Mouse (Mus musculus): ENCODE results near the gene Pcyt1a. TPM values are rescaled to one million over a fixed set of nuclear protein-coding genes. Genes with fewer than 3 reads are reported as not detected.
A peak's percentile ranks its signal among the peaks of the same experiment; 100 is the strongest.

Pcyt1a gene
- total and polyA plus RNA-seq, 2 experiments: 28.6 to 56.1 TPM

DNA sequence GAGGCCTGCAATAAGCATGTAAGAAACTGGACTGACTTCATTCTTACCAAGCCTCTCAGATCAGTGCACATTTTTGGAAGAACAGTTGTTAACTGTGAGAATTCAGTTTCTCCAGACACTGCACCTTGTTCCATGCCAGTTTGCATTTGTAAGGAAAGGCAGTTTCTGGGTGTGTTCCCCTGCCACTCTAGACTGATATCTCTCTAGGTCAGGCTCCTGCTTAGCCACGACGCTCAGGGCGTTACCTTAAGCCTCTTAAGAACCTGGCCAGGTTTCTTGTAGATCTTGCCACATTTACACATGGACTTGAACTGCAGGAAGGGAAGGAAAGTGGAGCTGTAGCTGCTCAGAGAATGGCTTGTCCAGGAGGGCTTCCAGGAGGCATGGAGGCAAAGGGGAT lies 18.9 kb downstream of the Pcyt1a start:
- WGBS: 87% methylated on average over 3 of the region's 3 CpGs
- Histone ChIP-seq H3K4me3 (ENCODE audit: insufficient read depth, low read depth, low read length) (no peak overlapping the region), H3K9ac (ENCODE audit: low read depth, low read length) (no peak overlapping the region), H3K27me3 (ENCODE audit: control insufficient read depth, insufficient read depth, low read length) (no peaks in the 10 kb centered on the region), H3K79me2 (ENCODE audit: control insufficient read depth, insufficient read depth, low read length) (peaks cover 21% of the 10 kb centered on the region), H3K27ac (replicated peaks; ENCODE audit: insufficient read depth, low read depth, low read length) (no peak overlapping the region), H3K4me1 (ENCODE audit: control insufficient read depth, insufficient read depth, low read length) (peaks cover 9% of the 10 kb centered on the region), H3K36me3 (ENCODE audit: control insufficient read depth, insufficient read depth, low read length) (peaks cover 3% of the 10 kb centered on the region)
- DNase-seq (ENCODE audit: extremely low read depth, low read depth, low spot score): no peak
- no peak for TF ChIP-seq CTCF (IDR thresholded peaks at IDR 0.05; ENCODE audit: low read depth, low read length)
- TF ChIP-seq POLR2A (IDR thresholded peaks at IDR 0.05; ENCODE audit: extremely low read depth, insufficient read depth, low read length): no peak

GRCm38 (mm10) chr16:32450133-32450532 lies 19.4 kb downstream of the Pcyt1a start:
- 96% methylated on average over 2 of the region's 2 CpGs for WGBS
- no peak for DNase-seq (ENCODE audit: extremely low read depth, low read depth, low spot score)
- peaks cover 9% of the 10 kb centered on the region for H3K4me1 ChIP-seq (ENCODE audit: control insufficient read depth, insufficient read depth, low read length)
- TF ChIP-seq CTCF (IDR thresholded peaks at IDR 0.05; ENCODE audit: low read depth, low read length) (no peak), POLR2A (IDR thresholded peaks at IDR 0.05; ENCODE audit: extremely low read depth, insufficient read depth, low read length) (no peak)
- no peak overlapping the region for H3K9ac ChIP-seq (ENCODE audit: low read depth, low read length)
- no peak overlapping the region for H3K27ac ChIP-seq (replicated peaks; ENCODE audit: insufficient read depth, low read depth, low read length)
- H3K36me3 ChIP-seq (ENCODE audit: control insufficient read depth, insufficient read depth, low read length): peaks cover 5% of the 10 kb centered on the region
- no peaks in the 10 kb centered on the region for H3K27me3 ChIP-seq (ENCODE audit: control insufficient read depth, insufficient read depth, low read length)
- peaks cover 22% of the 10 kb centered on the region for H3K79me2 ChIP-seq (ENCODE audit: control insufficient read depth, insufficient read depth, low read length)
- H3K4me3 ChIP-seq (ENCODE audit: insufficient read depth, low read depth, low read length): no peak overlapping the region

- 28% methylated on average over 8 of the region's 8 CpGs for WGBS
- DNase-seq (ENCODE audit: extremely low read depth, low read depth, low spot score): peak; percentile 88
- Histone ChIP-seq H3K36me3 (ENCODE audit: control insufficient read depth, insufficient read depth, low read length) (peaks cover 13% of the 10 kb centered on the region), H3K27me3 (ENCODE audit: control insufficient read depth, insufficient read depth, low read length) (no peaks in the 10 kb centered on the region), H3K9ac (ENCODE audit: low read depth, low read length) (no peak overlapping the region), H3K4me3 (ENCODE audit: insufficient read depth, low read depth, low read length) (no peak overlapping the region), H3K4me1 (ENCODE audit: control insufficient read depth, insufficient read depth, low read length) (peaks cover 16% of the 10 kb centered on the region), H3K79me2 (ENCODE audit: control insufficient read depth, insufficient read depth, low read length) (peaks cover 7% of the 10 kb centered on the region; the same call in 1 of the 2 replicates), H3K27ac (replicated peaks; ENCODE audit: insufficient read depth, low read depth, low read length) (peak overlapping the region; percentile 68)
- TF ChIP-seq CTCF (IDR thresholded peaks at IDR 0.05; ENCODE audit: low read depth, low read length) (no peak), POLR2A (IDR thresholded peaks at IDR 0.05; ENCODE audit: extremely low read depth, insufficient read depth, low read length) (no peak)
Measured at GRCm38 (mm10) chr16:32453102-32453501, 22.4 kb downstream of the Pcyt1a start.

GRCm38 (mm10) chr16:32454646-32455045 lies 23.9 kb downstream of the Pcyt1a start:
- Histone ChIP-seq H3K27me3 (ENCODE audit: control insufficient read depth, insufficient read depth, low read length) (no peaks in the 10 kb centered on the region), H3K4me1 (ENCODE audit: control insufficient read depth, insufficient read depth, low read length) (peaks cover 16% of the 10 kb centered on the region), H3K27ac (replicated peaks; ENCODE audit: insufficient read depth, low read depth, low read length) (no peak overlapping the region), H3K79me2 (ENCODE audit: control insufficient read depth, insufficient read depth, low read length) (0 out of 2 replicates have a peak, but pooled peaks cover 3% of the 10 kb centered on the region), H3K9ac (ENCODE audit: low read depth, low read length) (no peak overlapping the region), H3K36me3 (ENCODE audit: control insufficient read depth, insufficient read depth, low read length) (peaks cover 17% of the 10 kb centered on the region), H3K4me3 (ENCODE audit: insufficient read depth, low read depth, low read length) (no peak overlapping the region)
- 94% methylated on average over 5 of the region's 5 CpGs for WGBS
- no peak for TF ChIP-seq CTCF (IDR thresholded peaks at IDR 0.05; ENCODE audit: low read depth, low read length)
- TF ChIP-seq POLR2A (IDR thresholded peaks at IDR 0.05; ENCODE audit: extremely low read depth, insufficient read depth, low read length): no peak
- DNase-seq (ENCODE audit: extremely low read depth, low read depth, low spot score): no peak

DNA sequence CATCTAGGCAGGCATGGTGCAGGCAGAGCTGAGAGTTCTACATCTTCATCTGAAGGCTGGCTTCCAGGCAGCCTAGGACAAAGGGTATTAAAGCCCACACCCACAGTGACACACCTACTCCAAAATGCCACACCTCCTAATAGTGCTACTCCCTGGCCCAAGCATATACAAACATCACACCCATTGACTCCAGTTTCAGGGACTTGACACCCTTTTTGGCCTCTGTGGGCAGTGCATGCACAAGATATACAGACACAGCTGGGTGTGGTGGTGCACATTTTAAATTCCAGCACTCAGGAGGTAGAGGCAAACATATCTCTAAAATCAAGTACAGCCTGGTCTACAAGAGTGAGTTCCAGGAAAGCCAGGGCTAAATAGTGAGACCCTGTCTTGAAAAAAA lies 25.4 kb downstream of the Pcyt1a start:
- no peak overlapping the region for H3K27ac ChIP-seq (replicated peaks; ENCODE audit: insufficient read depth, low read depth, low read length)
- H3K36me3 ChIP-seq (ENCODE audit: control insufficient read depth, insufficient read depth, low read length): peaks cover 17% of the 10 kb centered on the region
- H3K4me1 ChIP-seq (ENCODE audit: control insufficient read depth, insufficient read depth, low read length): peaks cover 16% of the 10 kb centered on the region
- no peak overlapping the region for H3K4me3 ChIP-seq (ENCODE audit: insufficient read depth, low read depth, low read length)
- H3K9ac ChIP-seq (ENCODE audit: low read depth, low read length): no peak overlapping the region
- no peaks in the 10 kb centered on the region for H3K27me3 ChIP-seq (ENCODE audit: control insufficient read depth, insufficient read depth, low read length)
- H3K79me2 ChIP-seq (ENCODE audit: control insufficient read depth, insufficient read depth, low read length): 0 out of 2 replicates have a peak, but pooled peaks cover 3% of the 10 kb centered on the region
- TF ChIP-seq POLR2A (IDR thresholded peaks at IDR 0.05; ENCODE audit: extremely low read depth, insufficient read depth, low read length) (no peak), CTCF (IDR thresholded peaks at IDR 0.05; ENCODE audit: low read depth, low read length) (no peak)
- DNase-seq (ENCODE audit: extremely low read depth, low read depth, low spot score): no peak

- H3K27ac ChIP-seq (replicated peaks; ENCODE audit: insufficient read depth, low read depth, low read length): no peak overlapping the region
- WGBS: 76% methylated on average over 1 of the region's 1 CpGs
- 0 out of 2 replicates have a peak, but pooled peaks cover 3% of the 10 kb centered on the region for H3K79me2 ChIP-seq (ENCODE audit: control insufficient read depth, insufficient read depth, low read length)
- DNase-seq (ENCODE audit: extremely low read depth, low read depth, low spot score): peak; percentile 64
- no peak for TF ChIP-seq CTCF (IDR thresholded peaks at IDR 0.05; ENCODE audit: low read depth, low read length)
- no peak for TF ChIP-seq POLR2A (IDR thresholded peaks at IDR 0.05; ENCODE audit: extremely low read depth, insufficient read depth, low read length)
- H3K27me3 ChIP-seq (ENCODE audit: control insufficient read depth, insufficient read depth, low read length): no peaks in the 10 kb centered on the region
- H3K9ac ChIP-seq (ENCODE audit: low read depth, low read length): no peak overlapping the region
- H3K4me1 ChIP-seq (ENCODE audit: control insufficient read depth, insufficient read depth, low read length): peaks cover 15% of the 10 kb centered on the region
- peaks cover 19% of the 10 kb centered on the region for H3K36me3 ChIP-seq (ENCODE audit: control insufficient read depth, insufficient read depth, low read length)
- no peak overlapping the region for H3K4me3 ChIP-seq (ENCODE audit: insufficient read depth, low read depth, low read length)
Measured at GRCm38 (mm10) chr16:32456761-32457160, 26.0 kb downstream of the Pcyt1a start.

All from liver, adult 2 months (tissue).